Mouse (Mus musculus) left cerebral cortex, postnatal 4 days (tissue): ENCODE measurements around the gene Gm20388. TPM values are rescaled to one million over a fixed set of nuclear protein-coding genes. Genes with fewer than 3 reads are reported as not detected.
"Not testable (repeated sequence)": the region's sequence is repeated elsewhere in the genome, so short reads cannot be mapped to it uniquely, and the experiment has no call there.

Source experiments
- DNase-seq: peaks from one replicate; pipeline ENCODE4 v3.0.0-alpha.2; 2022
- intact Hi-C: fragments of 180-260 bp; cut with DNase I; formaldehyde crosslinking; loops from one replicate; pipeline ENCODE4 v1.15.1; 2025
- total RNA-seq, 2 experiments: library from RNA; stranded (reverse); gene quantifications; 2 replicates each; pipeline ENCODE4 v1.2.3; 2021

The Gm20388 gene
- total RNA-seq, 2 experiments from 2014 or later, result 6.5 to 12.8 TPM

DNA sequence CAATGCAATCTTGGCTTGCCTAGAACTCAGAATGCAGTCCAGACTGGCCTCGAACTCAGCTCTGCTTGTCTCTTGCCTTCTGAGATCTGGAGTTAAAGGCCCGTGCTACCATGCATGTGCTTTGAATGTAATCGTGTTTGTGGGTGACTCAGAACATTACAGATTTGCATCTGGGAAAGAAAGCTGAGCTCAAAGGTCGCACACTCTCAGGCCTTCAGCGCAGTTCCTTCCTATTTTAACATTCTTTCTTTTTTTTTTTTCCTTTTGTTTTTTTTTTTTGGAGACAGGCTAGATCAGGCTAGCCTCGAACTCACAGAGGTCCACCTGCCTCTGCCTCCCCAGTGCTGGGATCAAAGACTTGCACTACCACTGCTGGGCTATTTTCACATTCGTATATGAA is 3893.9 kb downstream of the Gm20388 start:
- intact Hi-C loops, result no loop called here
- no peak for DNase-seq

- intact Hi-C loops, result no loop called here
- no peak for DNase-seq
These were observed 3894.6 kb downstream of the Gm20388 start for GRCm38 (mm10) chr8:123805209-123805717.

- peak; percentile 91 for DNase-seq
- intact Hi-C loops, result no loop called here
These were observed 3895.2 kb downstream of the Gm20388 start, which contains the start of gene Rab4a for GRCm38 (mm10) chr8:123805718-123806373. Gene Rab4a (plus strand): TSS chr8:123805985.

DNA sequence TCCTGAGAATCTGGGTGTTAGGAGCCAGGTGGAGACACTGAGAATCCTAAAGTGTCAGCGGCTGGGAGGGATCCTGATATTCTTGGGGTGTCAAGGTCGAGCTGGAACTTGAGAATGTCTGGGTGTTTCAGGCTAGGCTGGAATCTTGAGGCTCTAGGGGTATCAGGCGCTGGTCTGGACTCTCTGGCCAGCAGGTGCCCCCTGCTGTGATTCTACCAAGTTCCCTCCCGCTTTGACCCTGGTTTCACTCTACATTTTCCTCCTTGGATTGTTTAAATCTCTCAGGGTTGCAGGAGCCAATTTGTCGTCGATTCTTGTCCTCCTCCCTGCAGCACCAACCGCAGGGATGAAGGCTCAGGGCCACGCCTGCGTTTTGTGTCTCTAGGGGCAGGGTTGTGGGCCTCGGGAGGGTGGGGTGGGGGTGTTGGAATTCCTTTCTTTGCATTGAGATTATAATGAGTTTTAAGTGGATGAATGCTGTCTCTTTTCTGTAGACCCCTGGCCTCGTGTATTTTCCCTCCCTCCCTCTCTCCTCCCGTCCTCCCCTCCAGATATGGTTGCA is 3895.8 kb downstream of the Gm20388 start:
- intact Hi-C loops, result no loop called here
- DNase-seq, result no peak

DNA sequence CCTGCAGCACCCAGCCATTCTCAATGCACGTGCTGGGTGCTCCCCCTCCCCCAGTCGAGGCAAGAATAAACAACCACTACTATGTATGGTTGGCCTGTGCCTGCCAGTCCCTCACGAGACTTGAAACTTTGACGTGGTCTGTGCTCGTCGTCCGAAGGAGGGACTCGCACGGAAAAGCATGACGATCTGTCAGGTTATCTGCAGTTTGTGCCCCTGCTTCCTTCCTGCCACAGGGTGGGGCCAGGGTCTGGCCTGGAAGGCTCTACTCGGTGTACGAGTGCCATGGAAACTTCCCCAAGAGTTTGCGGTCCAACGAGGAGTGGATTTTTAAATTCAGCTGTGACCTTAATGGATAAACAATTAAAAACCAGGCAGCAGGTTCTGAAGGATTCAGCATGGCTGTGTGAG is 3896.4 kb downstream of the Gm20388 start:
- intact Hi-C loops, result no loop called here
- DNase-seq, result no peak

DNA sequence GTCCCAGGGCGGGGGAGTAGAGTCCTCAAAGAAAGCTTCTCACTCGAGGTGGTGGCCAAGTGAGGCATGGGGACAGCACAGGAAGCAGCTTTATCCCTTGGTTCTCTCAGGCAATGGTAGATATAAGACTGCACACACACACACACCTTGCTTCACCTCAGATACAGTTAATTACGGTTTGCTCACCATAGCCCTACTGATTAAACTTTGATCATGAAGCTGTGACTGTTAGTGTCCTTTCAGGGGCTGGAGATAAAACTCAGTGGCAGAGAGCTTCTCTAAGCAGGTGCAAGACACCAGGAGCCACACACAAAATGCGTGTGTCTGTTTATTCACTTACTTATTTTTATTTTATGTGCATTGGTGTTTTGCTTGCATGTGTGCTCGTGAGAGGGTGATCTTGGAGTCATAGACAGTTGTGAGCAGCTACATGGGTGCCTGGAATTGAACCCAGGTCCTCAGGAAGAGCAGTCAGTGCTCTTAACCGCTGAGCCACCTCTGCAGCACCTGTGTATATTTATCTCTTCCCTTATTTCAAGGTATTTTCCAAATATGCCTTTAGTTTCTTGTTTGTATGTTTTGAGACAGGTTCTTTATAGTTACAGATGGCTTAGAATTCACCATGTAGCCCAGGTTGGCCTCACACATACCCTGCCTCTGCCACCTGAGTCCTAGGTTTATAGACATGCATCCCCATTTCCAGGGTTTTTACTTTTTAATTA is 3897.4 kb downstream of the Gm20388 start:
- intact Hi-C loops, result no loop called here
- no peak for DNase-seq

DNA sequence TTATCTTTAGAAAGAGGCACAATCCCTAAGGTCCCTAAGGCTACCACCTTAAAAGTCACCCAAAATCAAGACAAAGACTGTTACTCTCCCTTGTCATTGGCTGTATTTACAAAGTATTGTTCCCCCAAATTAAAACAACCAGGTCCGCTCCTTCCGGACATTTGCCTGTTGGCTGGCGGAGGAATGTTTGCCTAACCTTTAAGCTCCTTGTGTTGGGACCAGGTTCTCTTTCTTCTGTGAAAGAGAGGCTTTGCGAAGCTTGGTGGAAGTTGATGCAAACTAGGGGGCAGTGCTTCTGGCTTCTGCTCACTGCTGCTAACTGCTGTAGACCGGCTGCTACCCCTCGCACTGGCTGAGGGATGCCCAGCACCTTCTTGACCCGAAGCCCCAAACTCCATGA is 3898.0 kb downstream of the Gm20388 start:
- DNase-seq, result no peak
- intact Hi-C loops, result no loop called here

GRCm38 (mm10) chr8:123809342-123809741 is 3898.7 kb downstream of the Gm20388 start:
- DNase-seq, result not testable (repeated sequence)

GRCm38 (mm10) chr8:123812227-123812626 is 3901.6 kb downstream of the Gm20388 start:
- intact Hi-C loops, result no loop called here
- DNase-seq, result no peak

More at GRCm38 (mm10) chr8:123809342-123809741, 3898.7 kb downstream of the Gm20388 start:
- intact Hi-C loops, result not testable (repeated sequence)

- intact Hi-C loops, result no loop called here
- no peak for DNase-seq
These were observed 3902.7 kb downstream of the Gm20388 start for GRCm38 (mm10) chr8:123813173-123813891.

DNA sequence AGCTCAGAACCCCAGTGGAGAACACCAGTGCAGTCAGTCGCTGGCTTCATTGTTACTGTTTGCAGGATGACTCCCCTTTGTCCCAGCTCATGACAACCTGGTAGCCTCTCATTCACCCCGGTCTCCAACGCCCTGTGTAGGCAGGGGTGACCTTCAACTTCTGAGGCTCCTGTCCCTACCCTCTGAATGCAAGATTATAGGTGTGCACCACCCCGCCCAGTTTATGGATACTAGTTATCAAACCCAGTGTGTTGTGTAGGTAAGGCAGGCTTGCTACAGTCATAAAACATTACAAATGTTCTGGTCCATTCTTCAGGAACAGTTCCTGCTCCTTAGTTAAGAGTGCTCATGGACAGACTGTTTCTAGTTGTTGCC is 3903.2 kb downstream of the Gm20388 start:
- intact Hi-C loops, result no loop called here
- DNase-seq, result no peak

GRCm38 (mm10) chr8:123815325-123815724 is 3904.7 kb downstream of the Gm20388 start:
- intact Hi-C loops, result no loop called here
- DNase-seq, result no peak

DNA sequence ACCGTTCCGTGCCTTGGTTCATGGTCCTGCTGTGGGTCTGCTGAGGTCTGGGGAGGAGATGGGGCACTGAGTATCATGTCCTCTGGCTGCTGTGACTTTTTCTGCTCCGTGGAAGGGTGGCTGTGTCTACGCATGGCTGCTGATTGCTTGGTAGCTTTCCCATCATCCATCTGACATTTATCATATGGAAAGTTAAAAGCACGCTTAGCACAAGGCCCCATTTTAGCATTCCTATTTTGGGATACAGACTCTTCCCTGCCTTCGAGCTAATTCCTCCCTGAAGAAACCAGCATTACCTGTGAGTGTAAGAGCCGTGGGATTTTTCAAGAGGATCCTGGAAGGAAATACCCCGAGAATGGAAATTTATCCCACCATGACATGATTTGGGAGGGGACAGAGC is 3906.3 kb downstream of the Gm20388 start:
- no peak for DNase-seq
- intact Hi-C loops, result no loop called here

GRCm38 (mm10) chr8:123817747-123818146 is 3907.1 kb downstream of the Gm20388 start:
- intact Hi-C loops, result no loop called here

DNA sequence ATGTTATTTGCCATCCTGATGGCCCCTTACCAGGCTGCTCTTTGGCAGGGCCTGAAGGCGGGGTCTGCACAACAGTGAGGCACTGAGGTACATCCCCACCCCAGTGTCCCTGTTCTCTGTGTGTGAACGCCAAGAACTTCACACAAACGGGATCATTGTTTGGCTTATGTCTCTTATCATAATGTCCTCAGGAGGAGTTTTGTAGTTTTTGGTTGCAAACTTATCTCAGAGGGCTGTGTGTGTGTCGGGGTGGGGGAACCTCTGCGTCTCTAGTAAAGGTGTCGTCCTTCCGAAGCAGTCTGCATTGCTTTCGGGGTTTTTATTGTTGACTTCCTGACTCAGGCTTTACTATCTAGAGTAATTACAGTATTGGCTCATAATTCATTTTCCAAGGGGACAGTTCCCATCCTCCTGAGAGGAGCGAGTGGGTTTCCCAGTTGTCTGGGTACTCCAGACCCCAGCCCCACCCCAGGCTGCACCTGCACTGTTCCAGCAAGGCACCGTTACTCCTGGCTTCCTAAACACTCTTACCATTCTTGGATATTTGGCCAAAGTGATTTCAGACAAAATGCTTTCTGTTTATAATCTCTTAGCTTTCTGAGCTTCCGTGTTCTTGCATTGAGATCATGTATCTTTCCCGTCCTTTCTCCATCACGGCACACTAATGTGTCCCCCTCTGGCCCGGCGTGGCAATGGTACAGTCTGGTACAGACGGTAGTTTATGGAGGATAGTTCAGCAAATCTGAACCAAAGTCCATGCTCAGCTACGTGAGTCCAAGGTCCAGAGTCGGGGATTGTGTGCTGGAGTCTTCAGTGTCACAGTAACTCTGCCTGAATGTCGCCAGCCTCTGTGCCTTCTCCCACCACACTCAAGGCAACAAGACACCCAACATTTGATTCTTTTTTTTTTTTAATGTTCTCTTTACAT is 3909.3 kb downstream of the Gm20388 start:
- DNase-seq, result no peak
- intact Hi-C loops, result no loop called here

More at GRCm38 (mm10) chr8:123817747-123818146, 3907.1 kb downstream of the Gm20388 start:
- no peak for DNase-seq

DNA sequence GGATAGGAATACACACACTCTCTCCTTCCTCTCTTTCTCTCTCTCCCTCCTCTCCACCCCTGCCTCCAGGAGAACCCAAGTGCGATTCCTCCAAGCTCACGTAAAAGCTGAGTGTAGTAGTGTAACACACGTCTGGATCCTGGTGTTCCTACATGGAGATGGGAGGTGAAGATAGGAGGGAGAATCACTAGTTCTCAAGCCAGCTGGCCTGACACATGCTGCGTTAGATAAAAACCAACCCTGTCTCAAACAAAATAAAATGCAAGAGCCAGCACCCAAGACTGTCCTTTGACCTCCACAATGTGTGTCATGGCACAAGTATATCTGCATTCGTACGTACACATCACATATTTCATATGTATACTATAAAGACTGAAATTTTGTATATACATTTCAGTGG is 3910.1 kb downstream of the Gm20388 start:
- no peak for DNase-seq
- intact Hi-C loops, result no loop called here

DNA sequence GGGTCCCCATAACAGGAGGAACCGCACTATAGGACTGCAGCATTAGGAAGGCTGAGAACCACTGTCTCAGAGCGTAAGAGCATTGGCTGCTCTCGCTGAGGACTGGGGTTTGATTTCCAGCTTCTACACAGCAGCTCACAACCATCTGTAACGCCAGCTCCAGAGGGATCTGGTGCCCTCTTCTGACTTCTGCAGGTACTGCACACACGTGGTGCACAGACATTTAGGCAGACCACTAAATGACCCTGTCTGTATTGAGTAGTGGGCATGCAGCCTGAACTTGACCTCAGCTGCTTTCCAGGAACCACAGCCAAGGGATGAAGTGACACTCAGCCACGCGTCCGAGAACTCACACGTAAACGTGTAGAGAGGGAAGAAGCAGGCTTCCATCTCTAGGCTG is 3912.5 kb downstream of the Gm20388 start:
- DNase-seq, result no peak
- intact Hi-C loops, result no loop called here

DNA sequence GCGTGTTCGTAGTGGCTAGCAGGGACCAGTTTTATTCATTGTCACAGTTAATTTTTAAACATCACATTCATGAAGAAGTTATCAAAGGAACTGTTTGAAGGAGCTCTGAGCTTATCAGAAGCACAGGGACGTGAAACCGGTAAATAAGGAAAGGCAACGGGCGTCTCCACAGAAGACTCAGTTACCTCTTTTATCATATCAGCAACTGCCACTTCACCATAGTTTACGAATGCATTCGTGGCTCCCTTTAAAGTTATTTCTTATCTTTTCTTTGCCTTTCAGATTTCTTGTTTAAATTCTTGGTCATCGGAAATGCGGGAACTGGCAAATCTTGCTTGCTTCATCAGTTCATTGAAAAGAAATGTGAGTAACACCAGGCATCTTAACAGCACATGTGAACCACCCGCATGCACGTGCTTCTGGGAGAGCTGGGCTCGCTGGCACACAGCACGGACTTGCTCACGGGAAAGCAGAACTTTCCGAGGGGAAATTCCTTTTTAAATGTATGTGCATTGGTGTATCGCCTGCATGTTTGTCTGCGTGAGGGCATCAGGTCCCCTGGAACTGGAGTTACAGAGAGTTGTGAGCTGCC is 3913.0 kb downstream of the Gm20388 start:
- intact Hi-C loops, result no loop called here
- DNase-seq, result no peak

DNA sequence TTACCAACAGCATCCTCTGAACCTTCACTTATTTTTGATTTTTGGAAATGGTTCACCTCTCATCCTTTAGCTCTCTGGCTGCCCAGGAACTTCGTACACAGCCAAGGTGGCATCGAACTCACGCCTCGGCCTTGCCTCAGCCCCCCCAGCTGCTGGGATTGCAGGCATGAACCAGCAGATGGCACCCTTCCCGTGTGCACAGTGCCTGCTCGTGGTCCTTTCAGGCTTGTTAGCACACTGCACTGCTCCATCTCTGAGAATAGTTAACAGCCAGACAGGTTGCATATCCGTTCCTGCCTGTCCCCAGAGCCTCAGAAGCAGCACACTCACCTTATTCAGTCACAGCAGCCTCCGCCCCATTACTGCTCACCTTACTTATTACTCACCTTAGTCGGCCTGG is 3915.4 kb downstream of the Gm20388 start:
- intact Hi-C loops, result no loop called here
- peak; percentile 17 for DNase-seq

GRCm38 (mm10) chr8:123826758-123827157 is 3916.1 kb downstream of the Gm20388 start:
- intact Hi-C loops, result no loop called here
- DNase-seq, result no peak
